Mouse (Mus musculus): ENCODE measurements around the gene Msmo1. TPM values are rescaled to one million over a fixed set of nuclear protein-coding genes. Genes with fewer than 3 reads are reported as not detected.

The Msmo1 gene
- polyA plus RNA-seq (2014; fragmentation: Illumina TruSeq; extraction: RNeasy Lipid Tissue Mini Kit (QIAGEN cat#74804); ENCODE audit: low read depth, low replicate concordance), result 572 TPM

DNA sequence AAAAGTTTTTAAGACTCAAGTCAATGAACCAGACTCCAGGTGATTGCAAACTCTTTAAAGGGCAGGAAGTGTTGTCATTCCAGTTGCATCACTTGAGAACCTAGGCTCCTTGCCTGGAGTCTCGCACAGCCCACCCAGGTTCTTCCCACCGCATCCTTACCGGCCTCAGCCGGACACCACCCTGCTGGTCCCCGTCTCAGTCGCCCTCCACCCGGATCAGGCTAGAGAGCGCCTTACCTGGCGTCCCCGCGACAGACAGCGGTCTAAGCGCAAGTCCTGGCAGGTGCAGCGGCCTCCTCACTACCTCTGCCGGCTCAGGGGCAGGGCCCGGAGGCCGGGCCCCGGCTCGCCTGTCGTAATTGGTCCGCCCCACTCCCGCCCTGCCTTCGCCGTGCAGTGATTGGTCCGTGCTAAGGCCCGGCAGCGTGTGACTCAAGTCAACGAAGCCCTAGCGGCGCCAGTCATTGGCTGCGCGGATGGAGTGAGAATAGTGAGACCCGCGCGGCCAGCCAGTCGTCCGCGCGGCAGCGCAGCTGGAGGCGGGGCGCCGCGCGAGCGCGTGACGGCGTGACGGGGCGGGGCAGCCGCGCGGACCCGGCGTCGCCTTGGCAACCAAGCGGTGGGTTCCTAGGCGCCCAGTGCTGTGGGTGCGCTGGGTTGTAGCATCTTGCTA, at the start of gene Msmo1:
Gene Msmo1, minus strand, starts transcription at position 522 of the 673 bp plus-strand sequence.

DNA sequence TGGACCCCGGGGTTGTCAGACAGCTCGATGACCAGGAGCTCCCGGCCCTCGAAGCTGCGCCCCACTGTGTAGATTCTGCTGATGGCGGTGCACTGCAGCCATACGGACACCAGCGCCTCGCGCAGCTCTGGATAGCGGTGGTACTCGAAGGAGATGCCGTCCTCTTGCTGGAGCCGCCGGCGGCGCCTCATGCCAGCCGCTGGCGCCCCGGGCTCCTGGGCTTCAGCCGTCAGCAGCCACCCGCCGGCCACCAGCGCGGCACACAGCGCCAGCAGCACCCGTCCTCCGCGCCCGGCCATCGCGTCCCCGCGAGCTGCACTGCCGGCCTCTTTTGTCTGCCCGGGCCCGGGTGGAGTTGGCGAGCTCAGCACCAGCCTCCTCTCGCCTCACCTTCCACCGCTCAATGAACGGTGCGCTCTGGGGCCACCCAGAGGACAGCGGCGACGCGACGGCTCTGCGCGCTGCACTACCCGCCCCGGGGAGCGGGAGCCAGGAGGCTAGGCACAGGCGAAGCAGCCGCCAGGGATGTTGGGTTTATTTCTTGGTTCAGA, 40.9 kb downstream of the Msmo1 start, which contains the start of gene Cpe:
Gene Cpe, minus strand, starts transcription at position 404 of the 551 bp plus-strand sequence.

Other genes with a start within 250 kb of the Msmo1 start
- 5.2 TPM for gene Cpe, start 40.7 kb downstream of the Msmo1 start, polyA plus RNA-seq (2014; fragmentation: Illumina TruSeq; extraction: RNeasy Lipid Tissue Mini Kit (QIAGEN cat#74804); ENCODE audit: low read depth, low replicate concordance)
- 29.2 TPM for gene Klhl2, start 116.2 kb upstream of the Msmo1 start, polyA plus RNA-seq (2014; fragmentation: Illumina TruSeq; extraction: RNeasy Lipid Tissue Mini Kit (QIAGEN cat#74804); ENCODE audit: low read depth, low replicate concordance)
- 10.4 TPM for gene Tmem192, start 213.4 kb upstream of the Msmo1 start, polyA plus RNA-seq (2014; fragmentation: Illumina TruSeq; extraction: RNeasy Lipid Tissue Mini Kit (QIAGEN cat#74804); ENCODE audit: low read depth, low replicate concordance)

Data from liver, adult 10 weeks (tissue).